Mouse (Mus musculus) embryonic facial prominence, embryonic 12.5 days (tissue): Measurements from ENCODE around the gene Sik2. TPM values are rescaled to one million over a fixed set of nuclear protein-coding genes. Genes with fewer than 3 reads are reported as not detected.

ENCODE experiments used
- ATAC-seq: fragments of 200-750 bp; cut with Nextera tagmentation; 2 replicates; pipeline ENCODE4 v1.8.0; 2017; ENCODE audit not compliant: insufficient number of reproducible peaks, insufficient read depth, low FRiP score, low TSS enrichment
- H3K27ac ChIP-seq: fragments of 300-500 bp; sonication (generic); 2 replicates; pipeline ENCODE4 v1.5.1; 2016; ENCODE audit warnings: mild to moderate bottlenecking
- H3K27me3 ChIP-seq: fragments of 300-500 bp; sonication (generic); 2 replicates; pipeline ENCODE4 v1.6.1; 2016; ENCODE audit warnings: mild to moderate bottlenecking, moderate library complexity
- H3K36me3 ChIP-seq: fragments of 300-500 bp; sonication (generic); 2 replicates; pipeline ENCODE4 v1.6.1; 2016; ENCODE audit warnings: mild to moderate bottlenecking
- H3K4me1 ChIP-seq: fragments of 300-500 bp; sonication (generic); 2 replicates; pipeline ENCODE4 v1.6.1; 2016
- H3K4me2 ChIP-seq: fragments of 300-500 bp; sonication (generic); replicated peaks from 2 replicates; pipeline ENCODE4 v1.6.1; 2016; ENCODE audit warnings: mild to moderate bottlenecking, moderate library complexity
- H3K4me3 ChIP-seq: fragments of 300-500 bp; sonication (generic); 2 replicates; pipeline ENCODE4 v1.5.1; 2016; ENCODE audit warnings: mild to moderate bottlenecking
- H3K9ac ChIP-seq: fragments of 300-500 bp; sonication (generic); 2 replicates; pipeline ENCODE4 v1.6.1; 2016; ENCODE audit warnings: mild to moderate bottlenecking, moderate library complexity
- H3K9me3 ChIP-seq: fragments of 300-500 bp; sonication (generic); 2 replicates; pipeline ENCODE4 v1.6.1; 2016; ENCODE audit warnings: mild to moderate bottlenecking, moderate library complexity
- WGBS: fragments of 180-500 bp; shearing (Covaris S2); methylation state at CpG from one replicate; pipeline ENCODE4 v1.1.7; 2016; 5-methylcytosine and 5-hydroxymethylcytosine counted together
- polyA plus RNA-seq: library from polyadenylated mRNA; unstranded; fragments of >200 nt; fragmentation: Nextera tagmentation; extraction: Ambion mirVana; gene quantifications from 2 replicates; pipeline ENCODE4 v1.2.1, GENCODE M21; 2016

Sik2 gene
- polyA plus RNA-seq, 1 experiment from 2014 or later, result 17.9 TPM

DNA sequence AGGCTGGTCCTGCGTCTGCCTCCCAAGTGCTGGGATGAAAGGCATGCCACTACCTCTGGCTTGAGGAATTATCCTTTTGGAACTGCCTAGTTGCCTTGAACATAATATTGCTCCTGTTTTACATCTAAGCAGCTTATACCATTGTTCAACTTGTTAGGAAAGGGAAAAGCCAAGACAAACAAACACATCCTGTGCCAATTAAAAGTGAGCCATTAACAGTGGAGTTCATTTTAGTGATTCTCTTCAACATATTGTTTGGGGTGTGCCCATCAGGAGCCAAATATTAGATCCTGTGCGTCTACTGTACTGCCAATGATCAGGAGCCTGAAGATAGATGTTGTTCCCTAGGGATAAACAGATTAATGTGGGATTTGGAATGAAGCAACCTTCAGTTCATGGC lies 126.7 kb downstream of the Sik2 start:
- peaks cover 43% of the 10 kb centered on the region for H3K36me3 ChIP-seq
- no peak overlapping the region for H3K9ac ChIP-seq
- H3K4me2 ChIP-seq, result no peak overlapping the region
- WGBS, result 86% methylated on average over 2 of the region's 2 CpGs
- no peaks in the 10 kb centered on the region for H3K27me3 ChIP-seq
- ATAC-seq, result no peak
- peaks cover 21% of the 10 kb centered on the region for H3K4me1 ChIP-seq
- no peaks in the 10 kb centered on the region for H3K9me3 ChIP-seq
- H3K27ac ChIP-seq, result no peak overlapping the region
- H3K4me3 ChIP-seq, result no peak overlapping the region

DNA sequence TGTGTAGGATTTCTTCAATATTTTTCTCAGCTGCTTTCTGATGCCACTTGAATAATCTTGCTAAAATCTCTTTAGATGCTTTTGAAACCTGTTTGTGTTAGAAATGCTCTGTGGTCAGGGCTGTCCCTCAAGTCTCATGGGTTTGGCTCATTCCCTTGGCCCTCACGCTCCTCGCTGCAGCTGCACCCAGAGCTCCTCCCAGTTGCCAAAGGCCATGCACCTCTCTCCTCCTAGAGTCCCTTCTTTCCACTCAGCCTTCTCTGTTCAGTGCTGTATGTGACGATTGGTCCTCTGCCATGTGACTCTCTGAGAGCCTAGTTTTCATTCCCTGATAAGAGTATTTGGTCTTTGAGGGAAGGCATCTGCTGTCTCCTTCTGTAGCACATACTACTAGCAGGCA lies 131.4 kb downstream of the Sik2 start:
- Histone ChIP-seq H3K36me3 (peaks cover 71% of the 10 kb centered on the region), H3K4me3 (no peak overlapping the region)
- ATAC-seq, result no peak

DNA sequence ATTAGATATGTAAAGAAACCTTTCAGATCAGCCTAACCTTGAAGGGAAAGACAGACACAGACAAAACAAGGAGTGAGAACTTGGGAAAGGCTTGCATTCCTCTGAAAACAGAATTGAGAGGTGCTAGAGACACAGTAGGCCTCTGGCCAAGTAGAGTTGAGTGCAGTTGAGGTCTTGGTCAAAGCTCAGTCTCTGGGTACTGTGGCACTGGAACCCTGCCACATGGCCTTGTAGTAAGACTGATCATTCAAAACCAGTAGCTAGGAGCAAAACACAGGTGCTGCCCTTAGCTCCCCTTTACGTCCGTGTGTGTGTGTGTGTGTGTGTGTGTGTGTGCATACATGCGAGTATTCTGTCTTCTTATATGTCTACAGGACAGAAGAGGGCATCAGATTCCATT lies 132.6 kb downstream of the Sik2 start:
- H3K4me2 ChIP-seq, result no peak overlapping the region
- H3K9me3 ChIP-seq, result no peaks in the 10 kb centered on the region
- H3K27ac ChIP-seq, result no peak overlapping the region
- no peaks in the 10 kb centered on the region for H3K27me3 ChIP-seq
- H3K36me3 ChIP-seq, result peaks cover 69% of the 10 kb centered on the region
- 93% methylated on average over 3 of the region's 3 CpGs for WGBS
- no peaks in the 10 kb centered on the region for H3K4me1 ChIP-seq
- ATAC-seq, result no peak
- H3K4me3 ChIP-seq, result no peak overlapping the region
- H3K9ac ChIP-seq, result no peak overlapping the region

More for the DNA sequence above, 131.4 kb downstream of the Sik2 start:
- Histone ChIP-seq H3K27ac (no peak overlapping the region), H3K4me2 (no peak overlapping the region), H3K4me1 (no peaks in the 10 kb centered on the region), H3K9me3 (no peaks in the 10 kb centered on the region), H3K27me3 (no peaks in the 10 kb centered on the region), H3K9ac (no peak overlapping the region)
- 89% methylated on average over 3 of the region's 3 CpGs for WGBS

DNA sequence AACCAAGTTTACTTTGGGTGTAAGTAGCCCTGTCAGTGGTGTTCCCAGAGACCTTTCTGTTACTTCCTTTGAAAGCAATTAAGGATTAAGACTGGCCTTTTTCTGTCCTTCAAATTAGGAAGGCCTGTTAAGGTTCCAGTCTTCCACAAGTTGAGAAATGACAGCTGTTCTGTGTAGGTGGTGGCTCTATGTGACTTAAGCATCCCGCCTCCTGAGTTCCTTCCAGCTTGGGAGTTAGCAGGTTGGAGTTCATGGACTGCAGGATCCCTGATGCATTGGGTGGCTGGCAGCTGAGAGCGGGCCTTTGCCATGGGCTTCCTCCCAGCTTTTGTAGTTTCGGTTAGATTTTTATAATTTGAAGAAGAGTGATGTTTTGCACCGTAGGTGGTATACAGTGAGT lies 133.4 kb downstream of the Sik2 start:
- Histone ChIP-seq H3K4me3 (no peak overlapping the region), H3K27ac (no peak overlapping the region), H3K36me3 (peaks cover 77% of the 10 kb centered on the region), H3K9ac (no peak overlapping the region), H3K4me1 (no peaks in the 10 kb centered on the region), H3K4me2 (no peak overlapping the region), H3K9me3 (no peaks in the 10 kb centered on the region), H3K27me3 (no peaks in the 10 kb centered on the region)
- WGBS, result 92% methylated on average over 4 of the region's 4 CpGs
- ATAC-seq, result no peak

DNA sequence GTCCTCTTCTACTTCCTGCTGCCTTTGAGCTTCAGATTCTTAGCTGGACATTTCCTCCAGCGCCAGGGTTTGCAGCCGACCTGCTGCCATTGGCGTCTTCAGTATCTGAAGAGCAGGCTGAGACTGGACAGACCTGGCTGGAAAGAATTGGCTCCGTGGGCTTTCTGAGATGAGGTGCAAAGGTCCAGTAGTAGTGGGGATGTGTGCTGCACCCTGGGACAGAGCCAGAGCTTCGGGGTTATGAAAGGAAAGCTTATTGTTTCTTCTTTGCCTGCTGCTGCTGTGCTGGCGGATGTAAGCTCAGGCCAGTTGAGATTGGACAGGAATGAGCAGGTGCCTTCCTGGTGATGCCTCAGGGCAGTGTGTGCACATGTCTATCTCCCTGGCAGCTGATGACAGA lies 134.8 kb downstream of the Sik2 start:
- Histone ChIP-seq H3K9ac (no peak overlapping the region), H3K27me3 (no peaks in the 10 kb centered on the region), H3K27ac (no peak overlapping the region), H3K4me1 (no peaks in the 10 kb centered on the region), H3K4me3 (no peak overlapping the region), H3K9me3 (no peaks in the 10 kb centered on the region), H3K36me3 (peaks cover 75% of the 10 kb centered on the region), H3K4me2 (no peak overlapping the region)
- no peak for ATAC-seq
- 90% methylated on average over 6 of the region's 6 CpGs for WGBS

DNA sequence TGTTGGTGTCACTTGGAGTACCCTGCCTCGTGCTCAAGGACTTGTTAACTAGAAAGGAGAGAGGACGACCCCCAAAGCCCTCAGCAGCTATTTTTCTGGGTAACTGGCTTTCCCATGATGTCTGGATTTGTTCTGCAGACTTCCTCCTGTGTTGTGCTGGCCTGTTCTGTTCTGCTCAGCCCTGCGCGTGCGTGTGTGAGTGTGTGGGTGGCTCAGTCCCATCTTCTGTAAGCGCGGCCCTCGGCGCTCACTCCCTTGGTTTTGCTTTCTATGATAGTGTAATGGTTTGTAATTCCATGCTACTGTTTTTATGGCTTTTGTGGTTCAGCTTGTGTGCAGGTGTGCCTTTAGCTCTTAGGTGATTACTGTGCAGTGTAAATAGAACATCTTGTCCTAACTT lies 135.7 kb downstream of the Sik2 start:
- 91% methylated on average over 9 of the region's 9 CpGs for WGBS

DNA sequence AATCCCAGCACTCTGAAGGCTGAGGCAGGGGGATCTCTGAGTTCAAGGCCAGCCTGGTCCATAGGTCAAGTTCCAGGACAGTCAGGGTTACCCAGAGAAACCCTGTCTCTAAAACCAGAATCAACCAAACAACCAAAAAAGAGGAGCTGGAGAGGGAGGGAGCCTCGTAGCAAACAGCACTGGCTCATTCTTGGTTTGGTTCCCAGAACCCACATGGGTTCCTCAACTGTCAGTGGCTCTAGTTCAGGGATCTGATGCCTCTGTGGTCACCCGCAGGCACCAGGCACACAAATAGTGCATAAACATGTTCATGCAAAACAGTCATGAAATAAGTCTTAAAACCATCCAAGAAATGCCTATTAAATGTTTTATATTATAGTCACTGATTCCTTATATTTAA lies 140.7 kb downstream of the Sik2 start:
- no peak overlapping the region for H3K4me2 ChIP-seq
- H3K9ac ChIP-seq, result no peak overlapping the region
- ATAC-seq, result no peak
- H3K27me3 ChIP-seq, result no peaks in the 10 kb centered on the region
- no peaks in the 10 kb centered on the region for H3K9me3 ChIP-seq
- no peak overlapping the region for H3K27ac ChIP-seq
- no peaks in the 10 kb centered on the region for H3K4me1 ChIP-seq
- WGBS, result 86% methylated on average over 2 of the region's 2 CpGs
- H3K36me3 ChIP-seq, result peaks cover 81% of the 10 kb centered on the region
- H3K4me3 ChIP-seq, result no peak overlapping the region

More for the DNA sequence above, 135.7 kb downstream of the Sik2 start:
- H3K4me1 ChIP-seq, result no peaks in the 10 kb centered on the region
- no peaks in the 10 kb centered on the region for H3K27me3 ChIP-seq
- H3K9ac ChIP-seq, result no peak overlapping the region
- H3K9me3 ChIP-seq, result no peaks in the 10 kb centered on the region
- H3K36me3 ChIP-seq, result peaks cover 77% of the 10 kb centered on the region
- ATAC-seq, result no peak
- H3K4me3 ChIP-seq, result no peak overlapping the region
- H3K4me2 ChIP-seq, result no peak overlapping the region
- H3K27ac ChIP-seq, result no peak overlapping the region

DNA sequence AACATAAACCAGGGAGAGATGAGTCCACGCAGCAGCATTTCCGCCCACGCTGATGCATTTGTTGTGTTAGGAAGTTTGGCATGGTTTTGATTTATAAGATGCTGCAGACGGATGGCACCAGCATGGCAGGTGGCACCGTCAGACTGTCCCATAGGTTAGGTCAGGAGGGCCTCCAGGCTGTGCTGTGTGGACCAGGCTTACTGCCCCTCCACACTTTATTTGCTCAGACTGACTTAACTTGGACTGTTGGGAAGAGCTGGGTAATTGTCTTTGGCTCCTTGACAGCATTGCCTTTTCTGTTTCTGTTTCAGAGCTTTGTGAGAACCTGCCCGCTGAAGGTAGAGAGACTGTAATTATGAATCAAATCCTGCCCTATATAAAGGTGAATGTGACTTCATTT lies 141.9 kb downstream of the Sik2 start:
- Histone ChIP-seq H3K4me1 (no peaks in the 10 kb centered on the region), H3K9ac (no peak overlapping the region), H3K4me3 (no peak overlapping the region), H3K4me2 (no peak overlapping the region), H3K27ac (no peak overlapping the region), H3K36me3 (peaks cover 83% of the 10 kb centered on the region), H3K9me3 (no peaks in the 10 kb centered on the region), H3K27me3 (no peaks in the 10 kb centered on the region)
- ATAC-seq, result no peak
- 84% methylated on average over 6 of the region's 6 CpGs for WGBS

DNA sequence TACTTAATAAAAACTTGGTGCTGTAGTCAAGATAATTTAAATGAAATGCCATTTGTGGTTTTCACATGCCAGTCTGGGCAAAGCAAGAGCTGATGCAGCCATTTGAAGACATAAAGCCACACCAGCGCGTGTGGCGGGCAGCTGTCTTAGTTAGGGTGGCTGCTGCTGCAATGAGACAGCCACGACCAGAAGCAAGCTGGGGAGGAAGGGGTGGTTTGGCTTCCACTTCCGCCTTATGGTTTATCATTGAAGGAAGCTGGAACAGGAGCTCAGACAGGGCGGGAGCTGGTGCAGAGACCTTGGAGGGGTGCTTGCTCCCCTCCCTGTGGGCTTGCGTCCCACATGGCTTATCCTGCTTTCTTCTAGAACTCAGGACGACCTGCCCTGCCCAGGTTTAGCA lies 143.1 kb downstream of the Sik2 start:
- ATAC-seq, result no peak
- Histone ChIP-seq H3K27ac (no peak overlapping the region), H3K36me3 (peaks cover 90% of the 10 kb centered on the region), H3K4me2 (no peak overlapping the region), H3K27me3 (no peaks in the 10 kb centered on the region), H3K9ac (no peak overlapping the region), H3K4me1 (no peaks in the 10 kb centered on the region), H3K4me3 (no peak overlapping the region), H3K9me3 (no peaks in the 10 kb centered on the region)
- 81% methylated on average over 8 of the region's 8 CpGs for whole genome bisulfite sequencing

DNA sequence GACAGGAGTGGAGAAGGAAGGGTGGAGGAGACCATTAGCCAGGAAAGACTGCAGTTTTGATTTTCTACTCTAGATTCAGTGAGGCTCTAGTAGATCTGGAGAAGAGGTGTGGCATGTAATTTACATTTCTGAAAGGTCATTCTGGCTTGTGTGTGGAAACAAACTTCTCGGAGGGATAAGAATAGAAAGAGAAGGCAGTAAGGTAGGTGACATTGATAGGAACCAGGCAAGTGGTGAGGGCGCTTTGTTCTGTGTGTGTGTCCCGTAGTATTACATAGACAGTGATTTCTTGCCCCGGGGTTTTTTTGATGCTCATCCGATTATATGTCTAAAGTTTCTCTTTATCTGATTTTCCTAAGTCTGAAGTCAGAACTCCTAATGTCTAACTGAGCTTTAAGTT lies 144.0 kb downstream of the Sik2 start:
- peaks cover 92% of the 10 kb centered on the region for H3K36me3 ChIP-seq
- no peaks in the 10 kb centered on the region for H3K27me3 ChIP-seq
- 85% methylated on average over 5 of the region's 5 CpGs for WGBS
- ATAC-seq, result no peak
- H3K4me2 ChIP-seq, result no peak overlapping the region
- no peaks in the 10 kb centered on the region for H3K4me1 ChIP-seq
- no peaks in the 10 kb centered on the region for H3K9me3 ChIP-seq
- H3K4me3 ChIP-seq, result no peak overlapping the region
- no peak overlapping the region for H3K9ac ChIP-seq
- H3K27ac ChIP-seq, result no peak overlapping the region

DNA sequence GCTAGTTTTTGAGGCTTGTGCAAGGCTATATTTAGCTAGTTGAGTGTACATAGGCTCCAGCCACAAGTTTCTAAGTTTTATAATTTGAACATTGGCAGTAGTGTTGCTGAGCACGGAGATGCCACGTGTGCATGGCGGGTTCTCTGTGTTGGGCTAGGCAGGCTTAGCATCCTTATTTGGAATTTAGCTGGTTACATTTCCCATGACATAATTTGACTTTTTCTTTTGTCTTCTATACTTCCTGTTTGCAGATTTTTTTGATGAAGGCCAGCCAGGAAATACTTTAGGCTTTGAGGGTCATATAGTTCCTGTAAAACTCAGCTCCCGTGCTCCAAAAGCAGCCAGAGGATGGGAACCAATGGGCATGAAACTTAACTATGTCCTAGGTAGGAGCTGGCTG lies 145.0 kb downstream of the Sik2 start:
- 96% methylated on average over 4 of the region's 4 CpGs for WGBS
- Histone ChIP-seq H3K36me3 (peaks cover 94% of the 10 kb centered on the region), H3K4me2 (no peak overlapping the region), H3K4me1 (no peaks in the 10 kb centered on the region), H3K27me3 (no peaks in the 10 kb centered on the region), H3K9me3 (no peaks in the 10 kb centered on the region), H3K9ac (no peak overlapping the region), H3K4me3 (no peak overlapping the region), H3K27ac (no peak overlapping the region)
- ATAC-seq, result no peak

DNA sequence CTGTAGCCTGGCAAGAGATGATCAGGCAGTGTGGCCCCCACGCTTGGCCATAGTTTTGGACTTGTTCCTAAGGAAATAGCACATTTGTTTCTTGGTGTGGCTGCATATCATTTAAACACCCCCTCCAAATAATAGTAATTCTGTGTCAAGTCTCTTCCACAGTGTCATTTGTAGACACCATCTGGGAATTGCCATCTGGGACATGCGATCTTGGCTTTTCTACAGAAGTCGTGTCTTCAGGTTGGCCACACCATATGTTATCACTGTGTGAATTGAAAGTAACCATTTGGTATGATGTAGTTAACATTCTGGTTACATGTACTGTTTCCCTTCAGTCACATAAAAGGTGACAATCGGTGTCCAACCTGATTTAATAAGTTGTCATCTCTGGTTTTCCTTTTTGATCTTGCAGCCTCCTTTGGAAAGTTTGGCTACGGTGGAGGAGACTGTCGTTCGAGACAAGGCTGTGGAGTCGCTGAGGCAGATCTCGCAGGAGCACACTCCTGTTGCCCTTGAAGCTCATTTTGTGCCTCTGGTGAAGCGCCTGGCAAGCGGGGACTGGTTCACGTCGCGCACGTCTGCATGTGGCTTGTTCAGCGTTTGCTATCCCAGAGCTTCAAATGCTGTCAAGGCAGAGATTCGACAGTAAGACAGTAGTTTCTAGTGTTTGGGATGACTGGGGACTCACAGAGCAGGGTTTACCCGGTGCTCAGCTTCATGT lies 147.6 kb downstream of the Sik2 start:
- Histone ChIP-seq H3K36me3 (peaks cover 68% of the 10 kb centered on the region), H3K9ac (no peak overlapping the region), H3K9me3 (no peaks in the 10 kb centered on the region), H3K27me3 (no peaks in the 10 kb centered on the region), H3K27ac (no peak overlapping the region), H3K4me2 (no peak overlapping the region), H3K4me3 (no peak overlapping the region), H3K4me1 (peaks cover 8% of the 10 kb centered on the region)
- WGBS, result 93% methylated on average over 18 of the region's 18 CpGs
- ATAC-seq, result no peak
